Mouse (Mus musculus): ENCODE measurements around the gene Mrpl27.

DNA sequence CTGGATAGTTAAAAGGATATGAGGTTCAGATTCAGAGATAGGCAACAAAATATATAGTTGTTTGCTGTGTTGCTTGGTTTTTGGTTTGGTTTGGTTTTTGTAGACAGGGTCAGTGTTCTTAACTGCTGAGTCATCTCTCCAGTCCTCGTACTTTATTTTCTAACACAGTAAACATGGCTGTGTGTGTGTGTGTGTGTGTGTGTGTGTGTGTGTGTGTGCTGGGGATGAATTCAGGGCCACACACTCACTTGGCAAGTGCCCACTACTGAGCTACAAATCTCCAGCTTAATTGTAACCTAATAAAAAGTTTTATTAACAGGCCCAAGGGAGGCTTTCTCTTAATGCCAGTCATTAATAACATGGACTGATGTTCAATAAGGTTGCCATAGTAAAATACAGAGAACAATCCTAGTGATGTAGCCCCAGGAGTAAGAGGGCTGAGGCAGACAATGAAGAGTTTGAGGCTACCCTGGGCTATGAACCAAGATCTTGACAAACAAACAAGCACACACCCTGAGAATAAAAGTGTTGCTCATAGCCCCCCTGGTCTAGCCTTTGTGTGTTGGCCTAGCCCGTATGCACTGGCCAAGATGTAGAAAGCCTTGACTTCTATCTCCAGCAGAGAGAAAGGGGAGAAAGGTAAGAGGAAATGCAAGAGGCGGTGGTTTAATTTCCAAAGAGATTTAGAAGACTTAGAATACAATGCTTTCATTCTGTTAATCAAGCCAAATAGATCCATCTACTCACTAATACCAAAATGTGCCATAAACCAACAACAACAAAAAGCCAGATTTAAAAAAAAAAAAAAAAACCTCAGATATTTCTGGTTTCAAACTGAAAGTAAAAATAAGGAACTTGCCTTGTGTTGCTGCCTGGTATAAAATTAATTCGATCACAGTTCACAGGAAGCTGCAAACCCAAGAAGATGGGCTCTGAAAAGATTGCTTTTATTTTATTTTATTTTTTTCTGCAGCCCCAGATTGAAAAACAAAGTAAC lies 42.5 kb upstream of the Mrpl27 start:
- TF ChIP-seq GATA1 (IDR thresholded peaks at IDR 0.05; ENCODE audit: borderline replicate concordance, low read length) (no peak), CTCF (IDR thresholded peaks at IDR 0.05; ENCODE audit: low read depth, low read length) (no peak)
